Comparison of ENCODE assay signal across 8 mouse cellular contexts in genomic region chr2:118372901-118373571, GRCm38 (mm10). TPM values are rescaled to one million over a fixed set of nuclear protein-coding genes. Genes with fewer than 3 reads are reported as not detected.
A peak's percentile ranks its signal among the peaks of the same experiment; 100 is the strongest.
DNase-seq lines count a peak whose midpoint lies in the region; ATAC-seq and TF ChIP-seq lines count a peak whose summit lies in the region.

Gene Gpr176 (minus strand): TSS chr2:118373419.

- no peaks in the 10 kb centered on the region for H3K36me3 ChIP-seq in forebrain, embryonic 12.5 days (replicated peaks)
- no peaks in the 10 kb centered on the region for H3K36me3 ChIP-seq in hindbrain, embryonic 10.5 days

- H3K9me3 ChIP-seq in forebrain, embryonic 12.5 days: no peaks in the 10 kb centered on the region
- no peaks in the 10 kb centered on the region for H3K9me3 ChIP-seq in hindbrain, embryonic 10.5 days

- ATAC-seq in forebrain, embryonic 12.5 days (ENCODE audit: low FRiP score): peak; percentile 80

- H3K4me3 ChIP-seq in forebrain, embryonic 12.5 days (replicated peaks): peak within 1 kb of the TSS; percentile 51
- H3K4me3 ChIP-seq in hindbrain, embryonic 10.5 days: peak within 1 kb of the TSS; percentile 62

- peak within 1 kb of the TSS; percentile 68 for H3K4me2 ChIP-seq in forebrain, embryonic 12.5 days

- peaks cover 19% of the 10 kb centered on the region for H3K4me1 ChIP-seq in forebrain, embryonic 12.5 days
- H3K4me1 ChIP-seq in hindbrain, embryonic 10.5 days (replicated peaks): peaks cover 18% of the 10 kb centered on the region

- H3K9ac ChIP-seq in forebrain, embryonic 12.5 days: peak within 1 kb of the TSS; percentile 45

- H3K27ac ChIP-seq in forebrain, embryonic 12.5 days: no peak within 1 kb of the TSS
- peak within 1 kb of the TSS; percentile 84 for H3K27ac ChIP-seq in hindbrain, embryonic 10.5 days

- 0 out of 2 replicates have a peak, but pooled peaks have one; percentile 11 for TF ChIP-seq POLR2A in brain, embryonic 14.5 days (IDR thresholded peaks at IDR 0.05; ENCODE audit: borderline replicate concordance, extremely low read depth, insufficient read depth, insufficient read length, poor library complexity, severe bottlenecking)

- peak; percentile 27 for DNase-seq in ES-CJ7 (ENCODE audit: low read depth, low spot score)
- peak; percentile 71 for DNase-seq in brain, embryonic 14.5 days (ENCODE audit: low read depth)
- peak; percentile 66 for DNase-seq in hindbrain, embryonic 10.5 days (ENCODE audit: low spot score)
- peak; percentile 48 to 50 for DNase-seq in layer of hippocampus, postnatal 14 days (ENCODE audit: low spot score in 2 of 2)
- DNase-seq in lung, postnatal 4 days: peak; percentile 29 to 41
- peak; percentile 37 for DNase-seq in right cerebral cortex, adult 18-20 months
- DNase-seq in MN1 (ENCODE audit: low spot score): no peak

- no peak for TF ChIP-seq CTCF in brain, embryonic 14.5 days (IDR thresholded peaks at IDR 0.05; ENCODE audit: borderline replicate concordance, extremely low read depth, insufficient read depth, insufficient read length)

- WGBS in forebrain, embryonic 12.5 days: under 1% methylated on average over 54 of the region's 59 CpGs
- under 1% methylated on average over 58 of the region's 59 CpGs for WGBS in hindbrain, embryonic 10.5 days

- H3K27me3 ChIP-seq in forebrain, embryonic 12.5 days: peaks cover 46% of the 10 kb centered on the region
- H3K27me3 ChIP-seq in hindbrain, embryonic 10.5 days (ENCODE audit: insufficient read depth, poor library complexity, severe bottlenecking): peaks cover 69% of the 10 kb centered on the region

RNA-seq across cellular contexts. Expression of gene Gpr176, which starts in this region (rescaled TPM):
- polyA plus RNA-seq in brain, embryonic 14.5 days (2012; rRNA removed): 1.4 and 2.9 TPM in 2 replicates
- 0.82 TPM in 2 replicates for polyA plus RNA-seq in forebrain, embryonic 12.5 days (2016; fragmentation: Nextera tagmentation; extraction: Ambion mirVana)
- 0.39 TPM in 2 replicates for polyA plus RNA-seq in hindbrain, embryonic 10.5 days (2016; fragmentation: Nextera tagmentation; extraction: Ambion mirVana)
- 10 to 100 TPM; 14.0 to 14.4 TPM for total RNA-seq in layer of hippocampus, postnatal 14 days (2021)

Comparison
In these comparisons a context has a peak if more than half of its experiments do, and no peak if none do; other contexts are left out.
1. Peak in ATAC-seq, H3K4me3 ChIP-seq, H3K9ac ChIP-seq and H3K4me2 ChIP-seq in forebrain, embryonic 12.5 days; RNA of the gene not detected or under 1 TPM.
2. Peak in DNase-seq, H3K4me3 ChIP-seq and H3K27ac ChIP-seq in hindbrain, embryonic 10.5 days; RNA of the gene not detected or under 1 TPM.